Mouse (Mus musculus): ENCODE measurements around the gene Tdrd5. TPM values are rescaled to one million over a fixed set of nuclear protein-coding genes. Genes with fewer than 3 reads are reported as not detected.

Gene Tdrd5
- total RNA-seq, 1 experiment from 2014 or later: 0.29 TPM

DNA sequence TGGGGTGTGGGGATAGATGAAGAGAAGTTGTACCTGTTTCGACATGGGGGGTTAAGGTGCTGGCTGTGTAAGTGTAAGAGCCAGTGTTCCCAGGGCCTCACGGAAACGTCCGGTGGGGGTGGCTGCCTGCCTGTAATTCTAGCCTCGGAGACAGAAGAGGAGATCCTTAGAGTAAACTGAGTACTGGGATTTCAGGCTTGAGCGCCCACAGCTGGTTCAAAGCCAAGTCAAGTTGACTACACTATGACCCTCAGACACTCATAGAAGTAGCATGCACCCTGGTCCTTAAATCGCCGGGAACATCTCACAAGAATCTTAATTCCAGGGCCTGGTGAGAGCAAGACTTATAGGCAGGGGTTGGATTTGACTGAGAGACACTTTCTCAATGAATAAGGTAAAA, 88.8 kb downstream of the Tdrd5 start:
- ATAC-seq (replicated peaks; ENCODE audit: insufficient number of reproducible peaks, low FRiP score, low TSS enrichment, poor library complexity, severe bottlenecking): no peak

DNA sequence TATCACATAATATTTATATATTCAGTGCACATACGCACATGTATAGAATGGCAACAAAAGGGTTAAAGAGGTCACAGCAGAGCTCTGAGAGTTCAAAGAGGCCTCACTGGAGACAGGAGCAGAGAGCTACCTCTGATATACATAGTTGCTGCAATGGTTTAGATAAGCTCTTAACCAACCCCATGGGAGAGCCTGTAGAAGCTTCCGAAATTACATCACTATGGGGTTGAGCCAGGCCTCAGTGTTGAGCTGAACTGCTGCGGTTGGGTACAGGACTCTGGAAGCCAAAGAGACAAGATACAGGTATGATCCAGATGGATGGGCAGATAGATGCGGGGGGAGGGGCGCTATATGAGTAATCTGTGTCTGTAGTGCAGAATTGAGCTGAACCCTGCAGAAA, 90.5 kb downstream of the Tdrd5 start:
- ATAC-seq (replicated peaks; ENCODE audit: insufficient number of reproducible peaks, low FRiP score, low TSS enrichment, poor library complexity, severe bottlenecking): no peak

DNA sequence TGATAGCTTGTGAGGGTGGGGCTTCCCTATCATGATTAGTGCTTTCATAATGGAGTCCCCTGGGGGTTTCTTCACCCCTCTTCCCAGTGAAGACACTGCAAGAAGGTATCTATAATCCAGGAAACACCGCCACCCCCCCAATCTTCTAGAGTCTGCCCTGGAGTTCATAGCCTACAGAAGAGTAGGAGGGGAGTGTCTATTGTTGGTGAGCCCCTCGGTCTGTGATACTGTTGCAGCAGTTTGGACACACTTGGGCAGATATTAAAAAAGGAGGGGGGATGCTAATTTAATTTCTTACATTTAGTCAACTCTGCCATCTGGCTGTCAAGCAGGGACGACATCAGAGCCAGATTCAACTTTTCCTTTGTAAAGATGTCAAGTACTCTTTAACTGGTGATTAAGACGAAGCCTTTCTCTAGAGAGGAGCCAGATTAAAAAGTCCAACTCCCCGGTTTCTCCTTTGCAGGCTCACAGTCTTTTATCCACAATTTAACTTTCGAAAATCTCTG, 91.6 kb downstream of the Tdrd5 start:
- ATAC-seq (replicated peaks; ENCODE audit: insufficient number of reproducible peaks, low FRiP score, low TSS enrichment, poor library complexity, severe bottlenecking): no peak

Other genes starting within 250 kb of the Tdrd5 start
- not detected in 3 replicates for gene Fam163a, start 98.6 kb downstream of the Tdrd5 start, total RNA-seq (2017)
- not detected in 3 replicates for gene Nphs2, start 7.1 kb upstream of the Tdrd5 start, total RNA-seq (2017)
- gene Gm2000, start 62.4 kb upstream of the Tdrd5 start, total RNA-seq (2017): 950 to 1,369 TPM (median 1,318 TPM) in 3 replicates
- gene Axdnd1, start 117.5 kb upstream of the Tdrd5 start, total RNA-seq (2017): 1.2 to 7.4 TPM in 2 of 3 replicates, not detected in the other
- gene Soat1, start 170.7 kb upstream of the Tdrd5 start, total RNA-seq (2017): 125 to 142 TPM (median 127 TPM) in 3 replicates
- gene Gm10031, start 220.3 kb upstream of the Tdrd5 start, total RNA-seq (2017): 6.0 to 10.7 TPM (median 9.9 TPM) in 3 replicates

Data from monocyte, adult 5-6 weeks (primary cell).